Mouse (Mus musculus) bone marrow, adult 2 months (tissue): ENCODE results near the gene Zcchc10.

ENCODE experiments used
- CTCF ChIP-seq: fragments of 200-500 bp; IDR thresholded peaks from 2 replicates; pipeline ENCODE4 v1.5.1; 2011; ENCODE audit warnings: low read length, control low read depth; ENCODE audit not compliant: control insufficient read depth, insufficient read depth
- POLR2A ChIP-seq: fragments of 200-500 bp; IDR thresholded peaks from 2 replicates; pipeline ENCODE4 v1.6.1; 2011; ENCODE audit warnings: low read depth, mild to moderate bottlenecking, control low read depth, low read length, borderline replicate concordance; ENCODE audit not compliant: control insufficient read depth

DNA sequence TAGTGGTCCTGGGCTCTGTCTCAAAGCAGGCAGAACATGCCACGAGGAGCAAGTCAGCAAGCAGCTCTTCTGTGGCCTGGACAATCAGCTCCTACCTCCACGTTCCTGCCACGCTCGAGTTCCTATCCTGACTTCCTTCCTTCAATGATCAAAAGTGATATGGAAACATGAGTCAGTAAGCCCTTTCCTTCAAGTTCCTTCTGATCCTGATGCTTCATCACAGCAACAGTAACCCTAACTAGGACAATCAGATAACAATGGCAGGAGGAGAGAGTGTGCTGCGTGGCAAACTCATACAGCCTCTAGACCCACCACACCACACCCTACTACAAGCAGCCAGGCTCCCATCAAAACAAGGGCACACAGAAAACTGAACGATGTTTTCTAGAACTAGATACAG, 38.6 kb upstream of the Zcchc10 start:
- TF ChIP-seq POLR2A (no peak), CTCF (no peak)
